Mouse (Mus musculus): ENCODE data around the gene Gon4l. TPM values are rescaled to one million over a fixed set of nuclear protein-coding genes. Genes with fewer than 3 reads are reported as not detected.

Gene Gon4l
- polyA plus RNA-seq, 1 experiment from 2014 or later = 3.3 TPM

- 85% methylated on average over 6 of the region's 6 CpGs for WGBS
- no peak for TF ChIP-seq CTCF (IDR thresholded peaks at IDR 0.05; ENCODE audit: low read depth)
- no peak overlapping the region for H3K27ac ChIP-seq (ENCODE audit: low read depth, low read length)
- H3K4me1 ChIP-seq (replicated peaks; ENCODE audit: control insufficient read depth, insufficient read depth, low read length) = no peaks in the 10 kb centered on the region
- no peak overlapping the region for H3K4me2 ChIP-seq (replicated peaks; ENCODE audit: low read depth)
- H3K4me3 ChIP-seq (ENCODE audit: low read depth, low read length) = no peak overlapping the region
- H3K36me3 ChIP-seq (ENCODE audit: control insufficient read depth, insufficient read depth) = peaks cover 90% of the 10 kb centered on the region
- H3K9me3 ChIP-seq (ENCODE audit: control insufficient read depth) = no peaks in the 10 kb centered on the region
- ATAC-seq = no peak
- no peaks in the 10 kb centered on the region for H3K27me3 ChIP-seq (replicated peaks; ENCODE audit: control insufficient read depth, insufficient read depth, low read length)
- H3K9ac ChIP-seq (ENCODE audit: low read depth, low read length) = no peak overlapping the region
Observed at GRCm38 (mm10) chr3:88905209-88905608, 70.2 kb downstream of the Gon4l start.

- 94% methylated on average over 2 of the region's 2 CpGs for WGBS
- Histone ChIP-seq H3K27ac (ENCODE audit: low read depth, low read length) (no peak overlapping the region), H3K9ac (ENCODE audit: low read depth, low read length) (no peak overlapping the region), H3K4me2 (replicated peaks; ENCODE audit: low read depth) (no peak overlapping the region), H3K36me3 (ENCODE audit: control insufficient read depth, insufficient read depth) (peaks cover 95% of the 10 kb centered on the region), H3K4me3 (ENCODE audit: low read depth, low read length) (no peak overlapping the region), H3K4me1 (replicated peaks; ENCODE audit: control insufficient read depth, insufficient read depth, low read length) (no peaks in the 10 kb centered on the region), H3K9me3 (ENCODE audit: control insufficient read depth) (no peaks in the 10 kb centered on the region), H3K27me3 (replicated peaks; ENCODE audit: control insufficient read depth, insufficient read depth, low read length) (no peaks in the 10 kb centered on the region)
- TF ChIP-seq CTCF (IDR thresholded peaks at IDR 0.05; ENCODE audit: low read depth) = no peak
- no peak for ATAC-seq
Observed at GRCm38 (mm10) chr3:88905741-88906140, 70.7 kb downstream of the Gon4l start.

GRCm38 (mm10) chr3:88906393-88907159 lies 71.5 kb downstream of the Gon4l start:
- H3K9ac ChIP-seq (ENCODE audit: low read depth, low read length) = no peak overlapping the region
- ATAC-seq = no peak
- H3K4me3 ChIP-seq (ENCODE audit: low read depth, low read length) = no peak overlapping the region
- H3K36me3 ChIP-seq (ENCODE audit: control insufficient read depth, insufficient read depth) = peaks cover 99% of the 10 kb centered on the region
- H3K27me3 ChIP-seq (replicated peaks; ENCODE audit: control insufficient read depth, insufficient read depth, low read length) = no peaks in the 10 kb centered on the region
- no peaks in the 10 kb centered on the region for H3K4me1 ChIP-seq (replicated peaks; ENCODE audit: control insufficient read depth, insufficient read depth, low read length)
- H3K4me2 ChIP-seq (replicated peaks; ENCODE audit: low read depth) = no peak overlapping the region
- no peak for TF ChIP-seq CTCF (IDR thresholded peaks at IDR 0.05; ENCODE audit: low read depth)
- H3K27ac ChIP-seq (ENCODE audit: low read depth, low read length) = no peak overlapping the region
- WGBS = 79% methylated on average over 6 of the region's 6 CpGs
- no peaks in the 10 kb centered on the region for H3K9me3 ChIP-seq (ENCODE audit: control insufficient read depth)

- Histone ChIP-seq H3K9me3 (ENCODE audit: control insufficient read depth) (no peaks in the 10 kb centered on the region), H3K27ac (ENCODE audit: low read depth, low read length) (no peak overlapping the region), H3K4me3 (ENCODE audit: low read depth, low read length) (no peak overlapping the region), H3K4me1 (replicated peaks; ENCODE audit: control insufficient read depth, insufficient read depth, low read length) (0 out of 2 replicates have a peak, but pooled peaks cover 2% of the 10 kb centered on the region), H3K27me3 (replicated peaks; ENCODE audit: control insufficient read depth, insufficient read depth, low read length) (no peaks in the 10 kb centered on the region), H3K4me2 (replicated peaks; ENCODE audit: low read depth) (no peak overlapping the region), H3K9ac (ENCODE audit: low read depth, low read length) (no peak overlapping the region), H3K36me3 (ENCODE audit: control insufficient read depth, insufficient read depth) (peaks cover 39% of the 10 kb centered on the region)
- no peak for ATAC-seq
- 89% methylated on average over 7 of the region's 7 CpGs for WGBS
- no peak for TF ChIP-seq CTCF (IDR thresholded peaks at IDR 0.05; ENCODE audit: low read depth)
Observed at GRCm38 (mm10) chr3:88912585-88912984, 77.6 kb downstream of the Gon4l start.

- peak within 1 kb of the TSS; percentile 93 for H3K4me2 ChIP-seq (replicated peaks; ENCODE audit: low read depth)
- H3K4me3 ChIP-seq (ENCODE audit: low read depth, low read length) = peak within 1 kb of the TSS; percentile 71
- H3K4me1 ChIP-seq (replicated peaks; ENCODE audit: control insufficient read depth, insufficient read depth, low read length) = 0 out of 2 replicates have a peak, but pooled peaks cover 2% of the 10 kb centered on the region
- ATAC-seq = peak; percentile 97
- WGBS = under 1% methylated on average over 61 of the region's 62 CpGs
- H3K36me3 ChIP-seq (ENCODE audit: control insufficient read depth, insufficient read depth) = peaks cover 28% of the 10 kb centered on the region
- TF ChIP-seq CTCF (IDR thresholded peaks at IDR 0.05; ENCODE audit: low read depth) = peak; percentile 42
- H3K9me3 ChIP-seq (ENCODE audit: control insufficient read depth) = no peaks in the 10 kb centered on the region
- peak within 1 kb of the TSS; percentile 76 for H3K27ac ChIP-seq (ENCODE audit: low read depth, low read length)
- H3K9ac ChIP-seq (ENCODE audit: low read depth, low read length) = peak within 1 kb of the TSS; percentile 62
- H3K27me3 ChIP-seq (replicated peaks; ENCODE audit: control insufficient read depth, insufficient read depth, low read length) = no peaks in the 10 kb centered on the region
Observed at GRCm38 (mm10) chr3:88913511-88914383, 78.7 kb downstream of the Gon4l start, which contains the start of gene Msto1. Gene Msto1, minus strand, starts transcription at chr3:88913999.

- no peaks in the 10 kb centered on the region for H3K9me3 ChIP-seq (ENCODE audit: control insufficient read depth)
- TF ChIP-seq CTCF (IDR thresholded peaks at IDR 0.05; ENCODE audit: low read depth) = no peak
- WGBS = 22% methylated on average over 8 of the region's 8 CpGs
- peak overlapping the region; percentile 71 for H3K4me3 ChIP-seq (ENCODE audit: low read depth, low read length)
- H3K27ac ChIP-seq (ENCODE audit: low read depth, low read length) = peak overlapping the region; percentile 76
- ATAC-seq = no peak
- 0 out of 2 replicates have a peak, but pooled peaks cover 2% of the 10 kb centered on the region for H3K4me1 ChIP-seq (replicated peaks; ENCODE audit: control insufficient read depth, insufficient read depth, low read length)
- peak overlapping the region; percentile 62 for H3K9ac ChIP-seq (ENCODE audit: low read depth, low read length)
- H3K4me2 ChIP-seq (replicated peaks; ENCODE audit: low read depth) = peak overlapping the region; percentile 93
- H3K27me3 ChIP-seq (replicated peaks; ENCODE audit: control insufficient read depth, insufficient read depth, low read length) = no peaks in the 10 kb centered on the region
- H3K36me3 ChIP-seq (ENCODE audit: control insufficient read depth, insufficient read depth) = peaks cover 22% of the 10 kb centered on the region
Observed at GRCm38 (mm10) chr3:88914384-88914810, 79.4 kb downstream of the Gon4l start.
